Mouse (Mus musculus): ENCODE data around the gene D630003M21Rik. TPM values are rescaled to one million over a fixed set of nuclear protein-coding genes. Genes with fewer than 3 reads are reported as not detected.

Gene D630003M21Rik
- polyA plus RNA-seq, 1 experiment from 2014 or later: 17.4 TPM

GRCm38 (mm10) chr2:158232414-158232813, 3.4 kb upstream of the D630003M21Rik start:
- WGBS: 60% methylated on average over 3 of the region's 3 CpGs
- 0 out of 2 replicates have a peak, but pooled peaks cover 4% of the 10 kb centered on the region for H3K9me3 ChIP-seq
- H3K4me2 ChIP-seq (replicated peaks): no peak overlapping the region
- no peaks in the 10 kb centered on the region for H3K27me3 ChIP-seq
- H3K4me1 ChIP-seq: peaks cover 31% of the 10 kb centered on the region
- H3K36me3 ChIP-seq: no peaks in the 10 kb centered on the region
- ATAC-seq (ENCODE audit: low FRiP score, low read depth): no peak
- H3K9ac ChIP-seq: no peak overlapping the region
- H3K27ac ChIP-seq: no peak overlapping the region
- H3K4me3 ChIP-seq: no peak overlapping the region

GRCm38 (mm10) chr2:158231071-158231470, 2.0 kb upstream of the D630003M21Rik start:
- Histone ChIP-seq H3K4me2 (replicated peaks) (peak overlapping the region; percentile 33), H3K4me3 (no peak overlapping the region), H3K4me1 (peaks cover 36% of the 10 kb centered on the region), H3K9ac (peak overlapping the region; percentile 43), H3K36me3 (no peaks in the 10 kb centered on the region), H3K27me3 (no peaks in the 10 kb centered on the region), H3K9me3 (no peaks in the 10 kb centered on the region), H3K27ac (peak overlapping the region; percentile 77)
- 49% methylated on average over 5 of the region's 5 CpGs for WGBS
- no peak for ATAC-seq (ENCODE audit: low FRiP score, low read depth)

DNA sequence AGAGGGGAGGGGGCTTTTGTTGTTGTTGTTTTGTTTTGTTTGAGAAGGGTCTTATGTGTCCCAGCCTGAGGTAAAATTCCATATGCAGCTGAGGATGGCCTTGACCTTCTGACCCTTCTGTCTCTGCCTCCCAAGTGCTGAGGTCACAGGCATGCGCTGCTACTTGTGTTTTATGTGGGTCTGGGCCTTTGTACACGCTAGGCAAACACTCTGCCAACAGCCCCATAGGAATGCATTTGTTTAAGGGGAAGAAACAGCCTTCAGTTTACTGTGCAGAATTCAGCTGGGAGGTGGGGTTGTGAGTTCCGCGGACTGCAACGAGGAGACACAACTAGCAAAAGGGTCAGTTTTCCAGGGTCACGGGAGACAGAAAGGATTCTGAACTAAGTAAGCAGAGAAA, 1.6 kb upstream of the D630003M21Rik start:
- Histone ChIP-seq H3K36me3 (no peaks in the 10 kb centered on the region), H3K27ac (peak overlapping the region; percentile 77), H3K4me1 (peaks cover 39% of the 10 kb centered on the region), H3K9ac (peak overlapping the region; percentile 43), H3K4me2 (replicated peaks) (peak overlapping the region; percentile 33), H3K27me3 (no peaks in the 10 kb centered on the region), H3K4me3 (no peak overlapping the region), H3K9me3 (no peaks in the 10 kb centered on the region)
- WGBS: 46% methylated on average over 6 of the region's 6 CpGs
- no peak for ATAC-seq (ENCODE audit: low FRiP score, low read depth)

GRCm38 (mm10) chr2:158229503-158229892, 476 bp upstream of the D630003M21Rik start:
- H3K36me3 ChIP-seq: no peaks in the 10 kb centered on the region
- peak overlapping the region; percentile 90 for H3K27ac ChIP-seq
- H3K27me3 ChIP-seq: no peaks in the 10 kb centered on the region
- H3K4me3 ChIP-seq: peak overlapping the region; percentile 56
- H3K9me3 ChIP-seq: no peaks in the 10 kb centered on the region
- peaks cover 47% of the 10 kb centered on the region for H3K4me1 ChIP-seq
- WGBS: 33% methylated on average over 7 of the region's 7 CpGs
- ATAC-seq (ENCODE audit: low FRiP score, low read depth): no peak; the same call in 1 of the 2 replicates
- H3K4me2 ChIP-seq (replicated peaks): peak overlapping the region; percentile 78
- peak overlapping the region; percentile 73 for H3K9ac ChIP-seq

GRCm38 (mm10) chr2:158225301-158225700, 3.7 kb downstream of the D630003M21Rik start:
- WGBS: 73% methylated on average over 5 of the region's 5 CpGs
- Histone ChIP-seq H3K4me1 (peaks cover 65% of the 10 kb centered on the region), H3K9me3 (no peaks in the 10 kb centered on the region), H3K27ac (peak overlapping the region; percentile 8; the same call in 1 of the 2 replicates), H3K4me2 (replicated peaks) (no peak overlapping the region), H3K27me3 (no peaks in the 10 kb centered on the region), H3K4me3 (no peak overlapping the region), H3K36me3 (peaks cover under 1% of the 10 kb centered on the region), H3K9ac (no peak overlapping the region)
- no peak for ATAC-seq (ENCODE audit: low FRiP score, low read depth)

DNA sequence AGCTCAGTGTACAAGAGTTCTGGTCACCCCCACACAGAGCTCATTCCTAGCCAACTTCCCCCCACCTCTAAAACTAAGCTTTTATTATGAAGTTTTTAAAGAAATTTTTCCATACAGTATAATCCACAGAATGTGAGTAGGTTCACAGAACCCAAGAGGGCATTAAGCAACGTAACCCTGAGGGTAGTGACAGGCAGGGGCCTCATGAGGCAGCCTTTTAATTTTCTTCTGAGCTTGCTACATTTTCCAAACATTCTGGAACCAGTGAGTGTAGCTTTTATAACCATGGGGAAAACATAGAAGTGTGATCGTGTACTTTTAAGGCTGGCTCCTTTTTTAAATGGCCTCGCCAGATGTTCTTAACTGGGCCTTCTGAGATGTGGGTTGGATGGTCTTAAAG, 5.5 kb downstream of the D630003M21Rik start:
- WGBS: 18% methylated on average over 3 of the region's 3 CpGs
- no peak overlapping the region for H3K9ac ChIP-seq
- peak; percentile 75 for ATAC-seq (ENCODE audit: low FRiP score, low read depth)
- peaks cover 55% of the 10 kb centered on the region for H3K4me1 ChIP-seq
- H3K4me2 ChIP-seq (replicated peaks): peak overlapping the region; percentile 41
- H3K9me3 ChIP-seq: no peaks in the 10 kb centered on the region
- peak overlapping the region; percentile 95 for H3K27ac ChIP-seq
- no peak overlapping the region for H3K4me3 ChIP-seq
- peaks cover 18% of the 10 kb centered on the region for H3K36me3 ChIP-seq
- H3K27me3 ChIP-seq: no peaks in the 10 kb centered on the region

- WGBS: 29% methylated on average over 4 of the region's 4 CpGs
- Histone ChIP-seq H3K4me3 (no peak overlapping the region), H3K4me1 (peaks cover 49% of the 10 kb centered on the region), H3K9me3 (no peaks in the 10 kb centered on the region), H3K36me3 (peaks cover 27% of the 10 kb centered on the region), H3K4me2 (replicated peaks) (peak overlapping the region; percentile 41), H3K9ac (no peak overlapping the region), H3K27me3 (no peaks in the 10 kb centered on the region), H3K27ac (peak overlapping the region; percentile 95)
- peak; percentile 74 for ATAC-seq (ENCODE audit: low FRiP score, low read depth)
Observed at GRCm38 (mm10) chr2:158222664-158223063, 6.4 kb downstream of the D630003M21Rik start.

GRCm38 (mm10) chr2:158221446-158222084, 7.5 kb downstream of the D630003M21Rik start:
- Histone ChIP-seq H3K27me3 (no peaks in the 10 kb centered on the region), H3K9me3 (no peaks in the 10 kb centered on the region), H3K9ac (no peak overlapping the region), H3K27ac (peak overlapping the region; percentile 95; the same call in 1 of the 2 replicates), H3K4me3 (no peak overlapping the region), H3K4me2 (replicated peaks) (no peak overlapping the region), H3K36me3 (peaks cover 38% of the 10 kb centered on the region), H3K4me1 (peaks cover 41% of the 10 kb centered on the region)
- WGBS: 84% methylated on average over 9 of the region's 9 CpGs
- no peak for ATAC-seq (ENCODE audit: low FRiP score, low read depth)

- H3K9ac ChIP-seq: no peak overlapping the region
- peaks cover 42% of the 10 kb centered on the region for H3K4me1 ChIP-seq
- no peak overlapping the region for H3K4me3 ChIP-seq
- 92% methylated on average over 2 of the region's 2 CpGs for WGBS
- no peak overlapping the region for H3K4me2 ChIP-seq (replicated peaks)
- no peak for ATAC-seq (ENCODE audit: low FRiP score, low read depth)
- H3K27me3 ChIP-seq: no peaks in the 10 kb centered on the region
- no peak overlapping the region for H3K27ac ChIP-seq
- peaks cover 58% of the 10 kb centered on the region for H3K36me3 ChIP-seq
- H3K9me3 ChIP-seq: no peaks in the 10 kb centered on the region
Observed at GRCm38 (mm10) chr2:158219562-158219961, 9.5 kb downstream of the D630003M21Rik start.

DNA sequence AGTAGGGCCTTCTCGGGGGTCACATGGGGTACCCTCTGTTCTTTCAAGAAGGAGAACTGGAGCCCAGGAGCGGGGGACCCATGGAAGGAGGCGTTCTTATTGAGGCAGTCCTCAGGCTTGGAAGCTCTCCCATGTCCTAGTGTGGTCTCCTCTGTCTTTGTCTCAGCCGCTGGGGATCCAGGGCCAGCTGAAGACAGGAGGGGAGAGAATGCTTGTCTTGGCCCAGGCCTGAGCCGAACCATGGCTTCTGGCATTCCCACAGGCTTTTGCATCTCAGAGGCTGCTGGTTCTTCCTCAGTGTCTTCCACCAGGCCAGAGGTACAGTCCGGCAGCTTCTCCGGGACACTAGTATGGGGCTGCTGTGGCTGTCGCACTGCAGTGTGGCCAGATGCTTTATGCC, 12.5 kb downstream of the D630003M21Rik start:
- Histone ChIP-seq H3K9ac (no peak overlapping the region), H3K27me3 (no peaks in the 10 kb centered on the region), H3K4me3 (no peak overlapping the region), H3K27ac (no peak overlapping the region), H3K9me3 (no peaks in the 10 kb centered on the region), H3K36me3 (peaks cover 78% of the 10 kb centered on the region), H3K4me1 (peaks cover 20% of the 10 kb centered on the region), H3K4me2 (replicated peaks) (no peak overlapping the region)
- 86% methylated on average over 8 of the region's 8 CpGs for WGBS
- ATAC-seq (ENCODE audit: low FRiP score, low read depth): no peak

- Histone ChIP-seq H3K27me3 (no peaks in the 10 kb centered on the region), H3K4me3 (no peak overlapping the region), H3K27ac (peak overlapping the region; percentile 65), H3K36me3 (peaks cover 78% of the 10 kb centered on the region), H3K4me1 (peaks cover 30% of the 10 kb centered on the region), H3K9ac (no peak overlapping the region; the same call in 1 of the 2 replicates), H3K9me3 (no peaks in the 10 kb centered on the region), H3K4me2 (replicated peaks) (no peak overlapping the region)
- no peak for ATAC-seq (ENCODE audit: low FRiP score, low read depth)
- WGBS: 46% methylated on average over 9 of the region's 9 CpGs
Observed at GRCm38 (mm10) chr2:158215283-158216117, 13.5 kb downstream of the D630003M21Rik start.

- WGBS: 57% methylated on average over 4 of the region's 4 CpGs
- Histone ChIP-seq H3K9me3 (no peaks in the 10 kb centered on the region), H3K27ac (peak overlapping the region; percentile 44; the same call in 1 of the 2 replicates), H3K36me3 (peaks cover 59% of the 10 kb centered on the region), H3K4me1 (peaks cover 48% of the 10 kb centered on the region), H3K4me2 (replicated peaks) (peak overlapping the region; percentile 41), H3K9ac (no peak overlapping the region), H3K4me3 (no peak overlapping the region), H3K27me3 (no peaks in the 10 kb centered on the region)
- no peak for ATAC-seq (ENCODE audit: low FRiP score, low read depth)
Observed at GRCm38 (mm10) chr2:158211764-158212471, 17.1 kb downstream of the D630003M21Rik start.

Measured in limb, embryonic 13.5 days (tissue).